Mouse (Mus musculus): ENCODE data around the gene Cryl1. TPM values are rescaled to one million over a fixed set of nuclear protein-coding genes. Genes with fewer than 3 reads are reported as not detected.

The Cryl1 gene
- polyA plus RNA-seq, 2 experiments = 40.0 to 51.3 TPM

DNA sequence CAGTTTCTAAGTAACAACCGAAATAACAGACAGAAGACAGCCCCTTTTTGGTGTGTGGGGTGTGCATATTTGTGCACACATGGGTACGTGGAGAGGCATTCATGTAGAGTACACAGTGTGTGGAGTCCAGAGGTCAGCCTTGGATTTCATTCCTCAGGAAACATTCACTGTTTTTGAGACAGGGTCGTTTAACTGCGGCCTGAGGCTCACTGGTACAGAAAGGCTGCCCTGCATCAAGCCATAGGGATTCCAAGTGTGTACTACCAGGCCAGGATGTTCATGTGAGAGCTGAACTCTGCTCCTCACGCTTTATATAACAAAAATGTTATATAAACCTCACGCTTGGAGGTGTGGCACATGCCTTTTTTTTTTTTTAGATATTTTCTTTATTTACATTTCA, 34.5 kb downstream of the Cryl1 start:
- Histone ChIP-seq H3K4me2 (replicated peaks; ENCODE audit: low read depth, low read length, severe bottlenecking) (no peak overlapping the region), H3K36me3 (ENCODE audit: control insufficient read depth, insufficient read depth, low read length) (no peaks in the 10 kb centered on the region), H3K4me1 (ENCODE audit: control insufficient read depth, insufficient read depth, low read length) (no peaks in the 10 kb centered on the region), H3K4me3 (replicated peaks; ENCODE audit: low read length) (no peak overlapping the region), H3K9ac (ENCODE audit: low read depth, low read length, severe bottlenecking) (no peak overlapping the region), H3K27me3 (ENCODE audit: control insufficient read depth, insufficient read depth, low read length) (no peaks in the 10 kb centered on the region), H3K27ac (replicated peaks; ENCODE audit: low read depth, low read length) (no peak overlapping the region), H3K9me3 (ENCODE audit: control insufficient read depth, low read length) (no peaks in the 10 kb centered on the region)
- no peak for TF ChIP-seq POLR2A (IDR thresholded peaks at IDR 0.05; ENCODE audit: borderline replicate concordance, extremely low read depth, insufficient read depth, insufficient read length)
- ATAC-seq (ENCODE audit: low FRiP score, low read depth) (no peak), DNase-seq (ENCODE audit: low spot score) (no peak)
- 86% methylated on average over 6 of the region's 6 CpGs for WGBS

DNA sequence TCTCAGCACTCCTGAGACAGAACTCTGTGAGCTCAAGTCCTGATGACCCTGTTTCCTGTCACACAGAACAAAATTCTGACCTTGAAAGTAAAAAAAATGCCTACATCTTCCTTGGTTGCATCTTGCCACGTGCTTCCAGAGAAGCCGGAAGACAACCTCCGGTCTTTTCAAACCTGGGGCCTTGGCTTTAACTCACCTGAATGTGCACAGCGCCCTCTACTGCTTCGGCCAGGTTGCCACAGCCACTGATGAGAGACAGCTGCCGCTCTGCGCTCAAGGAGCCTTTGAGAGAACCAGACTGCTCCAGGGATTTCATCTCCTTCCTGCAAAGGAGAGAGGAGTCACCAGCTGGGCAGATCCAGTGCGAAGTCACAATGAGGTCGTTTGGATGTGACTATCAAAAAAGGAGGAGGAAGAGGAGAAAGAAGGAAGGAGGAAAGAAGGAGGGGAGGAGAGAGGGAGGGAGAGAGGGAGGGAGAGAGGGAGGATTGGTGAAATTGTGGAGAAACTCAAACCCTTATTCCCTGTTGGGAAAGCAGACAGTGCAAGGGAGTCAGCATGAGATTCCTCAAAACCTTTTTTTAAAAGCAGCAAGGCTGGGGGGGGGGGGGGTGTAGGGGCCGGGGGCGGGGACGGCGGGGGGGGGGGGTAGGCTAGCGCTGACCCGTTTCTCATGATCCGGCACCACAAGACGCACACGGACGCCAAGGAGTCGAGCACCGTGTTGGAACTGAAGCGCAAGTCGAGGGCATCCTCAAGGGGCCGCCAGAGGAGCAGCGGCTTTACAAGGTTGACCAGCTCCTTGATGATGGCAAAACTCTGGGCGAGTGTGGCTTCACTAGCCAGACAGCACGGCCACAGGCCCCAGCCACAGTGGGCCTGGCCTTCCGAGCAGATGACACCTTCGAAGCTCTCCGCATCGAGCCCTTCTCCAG, 35.3 kb downstream of the Cryl1 start:
- TF ChIP-seq POLR2A (IDR thresholded peaks at IDR 0.05; ENCODE audit: borderline replicate concordance, extremely low read depth, insufficient read depth, insufficient read length) = no peak
- 0 out of 2 replicates have a peak overlapping the region, but pooled peaks have one; percentile 5 for H3K4me3 ChIP-seq (replicated peaks; ENCODE audit: low read length)

DNA sequence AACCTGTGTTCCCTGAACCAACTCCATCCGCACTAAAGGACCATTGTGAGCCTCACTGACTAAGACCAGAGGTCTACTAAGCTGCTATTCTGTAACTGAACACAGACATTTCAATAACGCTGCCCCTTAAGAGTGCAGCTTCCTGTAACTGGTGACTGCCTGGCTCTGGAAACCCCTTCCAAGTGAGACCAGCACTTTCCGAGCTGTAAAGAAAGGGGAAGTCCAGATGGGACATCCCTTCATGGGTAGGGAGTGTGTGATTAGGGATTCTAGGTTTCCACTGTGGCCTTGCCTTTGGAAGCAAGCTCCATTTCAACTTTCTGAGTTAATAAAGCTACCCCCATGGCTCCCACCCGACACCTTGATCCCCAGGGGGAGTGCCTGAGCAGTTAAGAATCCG, 41.3 kb downstream of the Cryl1 start:
- no peak for TF ChIP-seq POLR2A (IDR thresholded peaks at IDR 0.05; ENCODE audit: borderline replicate concordance, extremely low read depth, insufficient read depth, insufficient read length)
- H3K4me3 ChIP-seq (replicated peaks; ENCODE audit: low read length) = no peak overlapping the region
- H3K27ac ChIP-seq (replicated peaks; ENCODE audit: low read depth, low read length) = no peak overlapping the region
- DNase-seq (ENCODE audit: low spot score) = no peak
- no peaks in the 10 kb centered on the region for H3K9me3 ChIP-seq (ENCODE audit: control insufficient read depth, low read length)
- H3K36me3 ChIP-seq (ENCODE audit: control insufficient read depth, insufficient read depth, low read length) = no peaks in the 10 kb centered on the region
- no peak overlapping the region for H3K4me2 ChIP-seq (replicated peaks; ENCODE audit: low read depth, low read length, severe bottlenecking)
- H3K4me1 ChIP-seq (ENCODE audit: control insufficient read depth, insufficient read depth, low read length) = no peaks in the 10 kb centered on the region
- WGBS = 68% methylated on average over 5 of the region's 5 CpGs
- no peak overlapping the region for H3K9ac ChIP-seq (ENCODE audit: low read depth, low read length, severe bottlenecking)
- ATAC-seq (ENCODE audit: low FRiP score, low read depth) = no peak
- no peaks in the 10 kb centered on the region for H3K27me3 ChIP-seq (ENCODE audit: control insufficient read depth, insufficient read depth, low read length)

More for the DNA sequence above, 35.3 kb downstream of the Cryl1 start:
- ATAC-seq (ENCODE audit: low FRiP score, low read depth) = peak; percentile 50; the same call in 1 of the 2 replicates
- no peaks in the 10 kb centered on the region for H3K36me3 ChIP-seq (ENCODE audit: control insufficient read depth, insufficient read depth, low read length)
- H3K27me3 ChIP-seq (ENCODE audit: control insufficient read depth, insufficient read depth, low read length) = no peaks in the 10 kb centered on the region
- peak overlapping the region; percentile 38 for H3K4me2 ChIP-seq (replicated peaks; ENCODE audit: low read depth, low read length, severe bottlenecking)
- H3K4me1 ChIP-seq (ENCODE audit: control insufficient read depth, insufficient read depth, low read length) = no peaks in the 10 kb centered on the region
- H3K27ac ChIP-seq (replicated peaks; ENCODE audit: low read depth, low read length) = no peak overlapping the region
- 11% methylated on average over 21 of the region's 31 CpGs for WGBS
- peak; percentile 77 for DNase-seq (ENCODE audit: low spot score)
- no peaks in the 10 kb centered on the region for H3K9me3 ChIP-seq (ENCODE audit: control insufficient read depth, low read length)
- no peak overlapping the region for H3K9ac ChIP-seq (ENCODE audit: low read depth, low read length, severe bottlenecking)

DNA sequence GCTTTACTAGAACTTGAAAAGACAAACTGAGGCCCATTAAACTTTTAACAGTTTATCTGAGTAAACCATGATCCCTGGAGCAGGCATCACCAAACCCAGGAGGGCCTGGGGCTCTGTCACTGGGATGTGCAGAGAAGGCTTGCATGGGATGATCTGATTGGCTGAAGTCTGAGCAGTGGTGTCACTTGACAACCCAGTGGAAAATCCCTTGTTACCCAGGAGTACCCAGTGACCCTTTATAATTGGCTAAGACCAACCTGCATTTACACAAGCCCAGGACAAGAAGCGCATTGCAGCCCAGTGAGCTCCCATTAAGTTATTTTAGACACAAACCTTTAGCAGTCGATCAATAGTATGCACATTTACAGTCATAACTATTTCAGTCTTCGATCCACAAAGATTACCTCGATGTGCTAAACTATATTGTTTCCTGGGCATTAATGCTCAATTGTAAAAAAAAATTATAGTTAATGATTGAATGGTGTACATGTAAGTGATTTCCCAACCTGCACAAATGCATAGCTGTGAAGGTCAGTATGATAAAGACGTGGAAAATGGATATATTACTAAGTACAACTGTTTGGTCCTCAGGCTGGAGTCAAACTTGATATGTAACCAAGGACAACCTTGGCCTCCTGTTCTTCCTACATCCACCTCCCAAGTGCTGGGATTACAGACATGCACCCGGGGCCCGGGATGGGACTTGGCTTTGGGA, 46.7 kb downstream of the Cryl1 start:
- ATAC-seq (ENCODE audit: low FRiP score, low read depth) = no peak
- no peak overlapping the region for H3K9ac ChIP-seq (ENCODE audit: low read depth, low read length, severe bottlenecking)
- no peaks in the 10 kb centered on the region for H3K36me3 ChIP-seq (ENCODE audit: control insufficient read depth, insufficient read depth, low read length)
- no peak overlapping the region for H3K27ac ChIP-seq (replicated peaks; ENCODE audit: low read depth, low read length)
- no peak overlapping the region for H3K4me3 ChIP-seq (replicated peaks; ENCODE audit: low read length)
- TF ChIP-seq POLR2A (IDR thresholded peaks at IDR 0.05; ENCODE audit: borderline replicate concordance, extremely low read depth, insufficient read depth, insufficient read length) = no peak
- H3K9me3 ChIP-seq (ENCODE audit: control insufficient read depth, low read length) = no peaks in the 10 kb centered on the region
- H3K4me2 ChIP-seq (replicated peaks; ENCODE audit: low read depth, low read length, severe bottlenecking) = no peak overlapping the region
- 91% methylated on average over 7 of the region's 7 CpGs for WGBS
- H3K4me1 ChIP-seq (ENCODE audit: control insufficient read depth, insufficient read depth, low read length) = no peaks in the 10 kb centered on the region
- no peak for DNase-seq (ENCODE audit: low spot score)
- no peaks in the 10 kb centered on the region for H3K27me3 ChIP-seq (ENCODE audit: control insufficient read depth, insufficient read depth, low read length)

DNA sequence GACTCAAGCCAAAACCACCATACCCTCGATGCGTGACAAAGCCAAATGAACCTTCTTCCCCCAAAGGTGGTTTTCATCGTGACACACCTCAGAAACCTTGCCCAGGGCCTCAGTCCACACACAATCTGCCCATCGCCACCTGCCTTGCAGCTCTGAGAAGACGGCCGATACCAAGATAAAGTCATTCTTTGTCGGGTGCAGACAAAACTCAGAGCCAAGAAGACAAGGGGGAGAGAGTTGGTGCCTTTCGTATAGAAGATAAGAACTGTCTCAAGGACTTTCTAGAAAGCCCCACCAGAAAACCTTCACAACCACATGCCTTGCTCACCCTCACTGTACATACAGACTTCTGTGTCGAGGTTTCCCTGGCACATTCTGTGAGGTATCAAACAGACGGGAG, 48.4 kb downstream of the Cryl1 start:
- H3K9me3 ChIP-seq (ENCODE audit: control insufficient read depth, low read length) = no peaks in the 10 kb centered on the region
- DNase-seq (ENCODE audit: low spot score) = no peak

More for the DNA sequence above, 48.4 kb downstream of the Cryl1 start:
- Histone ChIP-seq H3K4me3 (replicated peaks; ENCODE audit: low read length) (no peak overlapping the region), H3K4me2 (replicated peaks; ENCODE audit: low read depth, low read length, severe bottlenecking) (no peak overlapping the region), H3K4me1 (ENCODE audit: control insufficient read depth, insufficient read depth, low read length) (no peaks in the 10 kb centered on the region), H3K36me3 (ENCODE audit: control insufficient read depth, insufficient read depth, low read length) (no peaks in the 10 kb centered on the region), H3K9ac (ENCODE audit: low read depth, low read length, severe bottlenecking) (no peak overlapping the region), H3K27me3 (ENCODE audit: control insufficient read depth, insufficient read depth, low read length) (no peaks in the 10 kb centered on the region), H3K27ac (replicated peaks; ENCODE audit: low read depth, low read length) (no peak overlapping the region)
- no peak for TF ChIP-seq POLR2A (IDR thresholded peaks at IDR 0.05; ENCODE audit: borderline replicate concordance, extremely low read depth, insufficient read depth, insufficient read length)
- WGBS = 82% methylated on average over 10 of the region's 10 CpGs
- no peak for ATAC-seq (ENCODE audit: low FRiP score, low read depth)
